Mouse (Mus musculus) intestine, embryonic 14.5 days (tissue): ENCODE results near the gene Rbm12. TPM values are rescaled to one million over a fixed set of nuclear protein-coding genes. Genes with fewer than 3 reads are reported as not detected.

Experiments used
- ATAC-seq: fragments of 200-750 bp; cut with Nextera tagmentation; replicated peaks from 2 replicates; pipeline ENCODE4 v1.8.0; 2017; ENCODE audit warnings: low read depth, moderate number of reproducible peaks, moderate TSS enrichment, moderate library complexity; ENCODE audit not compliant: low FRiP score, low TSS enrichment
- DNase-seq: peaks from one replicate; pipeline ENCODE4 v3.0.0-alpha.2; 2018; ENCODE audit warnings: low spot score
- H3K27ac ChIP-seq: fragments of 300-500 bp; sonication (generic); 2 replicates; pipeline ENCODE4 v1.5.1; 2014; ENCODE audit warnings: low read depth, mild to moderate bottlenecking, control low read depth
- H3K27me3 ChIP-seq: fragments of 300-500 bp; sonication (generic); replicated peaks from 2 replicates; pipeline ENCODE4 v1.6.1; 2014; ENCODE audit warnings: low read length, control low read depth; ENCODE audit not compliant: control insufficient read depth, insufficient read depth
- H3K36me3 ChIP-seq: fragments of 300-500 bp; sonication (generic); 2 replicates; pipeline ENCODE4 v1.6.1; 2014; ENCODE audit warnings: low read length, control low read depth; ENCODE audit not compliant: control insufficient read depth, insufficient read depth
- H3K4me1 ChIP-seq: fragments of 300-500 bp; sonication (generic); replicated peaks from 2 replicates; pipeline ENCODE4 v1.6.1; 2014; ENCODE audit warnings: low read length, control low read depth, mixed read lengths; ENCODE audit not compliant: control insufficient read depth, insufficient read depth
- H3K4me2 ChIP-seq: fragments of 300-500 bp; sonication (generic); 2 replicates; pipeline ENCODE4 v1.6.1; 2014; ENCODE audit warnings: low read length
- H3K4me3 ChIP-seq: fragments of 300-500 bp; sonication (generic); 2 replicates; pipeline ENCODE4 v1.5.1; 2014; ENCODE audit warnings: low read depth, low read length, control low read depth, mixed read lengths
- H3K9ac ChIP-seq: fragments of 300-500 bp; sonication (generic); 2 replicates; pipeline ENCODE4 v1.6.1; 2014; ENCODE audit warnings: mild to moderate bottlenecking, low read length
- H3K9me3 ChIP-seq: fragments of 300-500 bp; sonication (generic); 2 replicates; pipeline ENCODE4 v1.6.1; 2016; ENCODE audit warnings: low read length, control low read depth; ENCODE audit not compliant: control insufficient read depth
- WGBS: fragments of 180-500 bp; shearing (Covaris S2); extraction: QIAGEN DNeasy Blood & Tissue Kit; methylation state at CpG from one replicate; pipeline ENCODE4 v1.1.7; 2014; 5-methylcytosine and 5-hydroxymethylcytosine counted together
- polyA plus RNA-seq: library from polyadenylated mRNA; unstranded; fragments of >200 nt; fragmentation: Nextera tagmentation; extraction: Ambion mirVana; gene quantifications from 2 replicates; pipeline ENCODE4 v1.2.1, GENCODE M21; 2014

Rbm12 gene
- polyA plus RNA-seq, 1 experiment from 2014 or later, result 31.6 TPM

DNA sequence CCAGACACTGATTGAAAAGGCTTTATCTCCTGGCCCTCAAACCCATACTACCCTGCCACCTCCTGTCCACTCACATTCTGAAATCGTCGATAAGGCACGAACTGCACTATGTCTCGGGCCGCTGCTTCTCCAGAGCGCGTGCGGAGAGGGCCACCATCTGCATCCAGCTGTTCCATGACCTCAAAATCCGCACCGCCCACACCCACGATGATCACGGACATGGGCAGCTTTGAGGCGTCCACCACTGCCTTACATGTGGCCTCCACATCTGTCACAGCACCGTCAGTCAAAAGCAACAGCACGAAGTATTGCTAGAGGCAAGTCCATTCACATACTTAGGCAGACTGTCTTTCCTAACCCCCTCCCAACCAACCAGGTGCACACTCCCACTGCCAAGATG, 38.1 kb downstream of the Rbm12 start:
- Histone ChIP-seq H3K27me3 (no peaks in the 10 kb centered on the region), H3K36me3 (peaks cover 97% of the 10 kb centered on the region), H3K27ac (no peak overlapping the region), H3K4me3 (no peak overlapping the region), H3K9ac (no peak overlapping the region), H3K4me2 (no peak overlapping the region), H3K9me3 (no peaks in the 10 kb centered on the region), H3K4me1 (no peaks in the 10 kb centered on the region)
- ATAC-seq (no peak), DNase-seq (no peak)
- WGBS, result 89% methylated on average over 15 of the region's 15 CpGs

DNA sequence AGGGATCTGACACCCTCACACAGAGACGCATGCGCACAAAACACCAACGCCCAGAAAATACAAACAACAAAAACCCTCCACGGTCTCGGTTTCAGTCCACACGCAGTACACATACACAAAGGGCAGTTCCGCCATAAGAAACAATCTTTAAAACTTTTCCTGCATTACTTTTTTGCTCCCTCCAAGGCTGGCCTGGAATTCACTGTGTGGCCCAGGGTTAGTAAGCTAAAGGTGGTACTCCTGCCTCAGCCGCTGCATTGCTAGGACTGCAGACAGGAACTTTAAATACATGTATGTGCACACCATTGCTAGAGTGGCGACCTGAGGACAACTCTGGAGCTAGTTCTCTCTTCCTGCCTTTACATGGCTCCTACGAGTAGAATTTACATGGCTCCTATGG, 40.5 kb downstream of the Rbm12 start:
- WGBS, result 95% methylated on average over 10 of the region's 10 CpGs
- Histone ChIP-seq H3K27me3 (no peaks in the 10 kb centered on the region), H3K4me3 (no peak overlapping the region), H3K27ac (no peak overlapping the region), H3K36me3 (peaks cover 79% of the 10 kb centered on the region), H3K4me2 (no peak overlapping the region), H3K9ac (no peak overlapping the region), H3K4me1 (0 out of 2 replicates have a peak, but pooled peaks cover 2% of the 10 kb centered on the region), H3K9me3 (no peaks in the 10 kb centered on the region)
- DNase-seq, result no peak
- no peak for ATAC-seq

DNA sequence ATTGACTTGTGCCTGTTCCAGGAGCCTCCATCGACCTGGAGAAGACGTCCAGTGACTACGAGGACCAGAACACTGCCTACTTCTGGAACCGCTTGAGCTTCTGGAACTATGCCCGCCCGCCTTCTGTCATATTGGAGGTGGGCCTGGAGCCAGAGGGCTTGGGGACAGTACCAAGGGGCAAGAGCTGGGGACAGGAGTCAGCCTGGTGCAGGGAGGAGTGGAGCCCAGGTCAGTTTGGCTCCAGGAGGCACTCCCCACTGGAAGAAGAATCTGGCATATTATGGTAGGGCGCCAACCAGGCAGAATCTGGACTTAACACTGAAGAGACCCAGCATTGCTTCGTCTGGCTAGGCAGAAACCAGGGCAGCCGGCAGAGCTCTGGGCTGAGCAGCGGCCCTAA, 43.9 kb downstream of the Rbm12 start:
- H3K4me1 ChIP-seq, result 0 out of 2 replicates have a peak, but pooled peaks cover 3% of the 10 kb centered on the region
- ATAC-seq, result no peak
- no peaks in the 10 kb centered on the region for H3K9me3 ChIP-seq
- H3K4me3 ChIP-seq, result no peak overlapping the region
- H3K9ac ChIP-seq, result no peak overlapping the region
- DNase-seq, result no peak
- H3K27me3 ChIP-seq, result no peaks in the 10 kb centered on the region
- WGBS, result 90% methylated on average over 10 of the region's 10 CpGs
- H3K4me2 ChIP-seq, result no peak overlapping the region
- H3K36me3 ChIP-seq, result peaks cover 46% of the 10 kb centered on the region
- no peak overlapping the region for H3K27ac ChIP-seq

DNA sequence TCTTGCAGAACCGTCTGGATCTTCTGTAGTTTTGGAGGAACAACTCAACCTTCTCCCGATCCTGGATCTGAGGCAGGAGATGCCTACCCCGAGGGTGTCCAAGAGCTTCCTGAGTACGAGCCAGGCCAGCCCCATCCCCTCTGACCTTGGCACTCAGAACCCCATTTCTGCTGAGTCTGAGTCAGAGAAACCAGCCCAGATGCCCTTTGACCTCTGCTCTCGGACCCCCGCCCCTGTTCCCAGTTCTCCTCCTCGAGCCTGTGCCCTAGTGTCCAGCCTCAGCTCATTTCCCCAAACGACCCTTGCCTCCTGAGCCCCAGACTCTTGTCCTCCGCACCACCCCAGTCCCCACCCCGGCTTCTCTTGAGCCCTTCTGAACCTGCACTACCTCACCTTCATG, 45.7 kb downstream of the Rbm12 start:
- Histone ChIP-seq H3K27me3 (no peaks in the 10 kb centered on the region), H3K4me1 (0 out of 2 replicates have a peak, but pooled peaks cover 3% of the 10 kb centered on the region), H3K9me3 (no peaks in the 10 kb centered on the region), H3K4me2 (peak overlapping the region; percentile 81), H3K36me3 (peaks cover 29% of the 10 kb centered on the region), H3K9ac (no peak overlapping the region), H3K27ac (no peak overlapping the region), H3K4me3 (peak overlapping the region; percentile 74)
- ATAC-seq, result peak; percentile 16; the same call in 1 of the 2 replicates
- DNase-seq, result no peak
- 31% methylated on average over 10 of the region's 10 CpGs for WGBS

GRCm38 (mm10) chr2:156065099-156066041, 46.4 kb downstream of the Rbm12 start, which contains the start of gene Spag4:
Gene Spag4 (plus strand): TSS chr2:156065175.
- peak; percentile 82 for ATAC-seq
- peak; percentile 91 for DNase-seq
- Histone ChIP-seq H3K4me3 (peak within 1 kb of the TSS; percentile 74), H3K9me3 (no peaks in the 10 kb centered on the region), H3K27ac (peak within 1 kb of the TSS; percentile 89), H3K27me3 (no peaks in the 10 kb centered on the region), H3K36me3 (peaks cover 21% of the 10 kb centered on the region), H3K9ac (peak within 1 kb of the TSS; percentile 82), H3K4me1 (0 out of 2 replicates have a peak, but pooled peaks cover 3% of the 10 kb centered on the region), H3K4me2 (peak within 1 kb of the TSS; percentile 81)
- 1% methylated on average over 79 of the region's 81 CpGs for WGBS

GRCm38 (mm10) chr2:156052816-156053215, 59.0 kb downstream of the Rbm12 start, which contains the start of gene Fer1l4:
Gene Fer1l4 (minus strand): TSS chr2:156052947.
- 75% methylated on average over 9 of the region's 9 CpGs for WGBS
- Histone ChIP-seq H3K4me1 (no peaks in the 10 kb centered on the region), H3K9me3 (no peaks in the 10 kb centered on the region), H3K9ac (no peak within 1 kb of the TSS), H3K36me3 (no peaks in the 10 kb centered on the region), H3K27ac (no peak within 1 kb of the TSS), H3K4me3 (no peak within 1 kb of the TSS), H3K27me3 (no peaks in the 10 kb centered on the region), H3K4me2 (no peak within 1 kb of the TSS)
- no peak for ATAC-seq
- DNase-seq, result no peak

- WGBS, result 4% methylated on average over 19 of the region's 19 CpGs
- ATAC-seq, result no peak
- H3K4me1 ChIP-seq, result 0 out of 2 replicates have a peak, but pooled peaks cover 3% of the 10 kb centered on the region
Observed at GRCm38 (mm10) chr2:156047929-156048328, 63.8 kb downstream of the Rbm12 start.

GRCm38 (mm10) chr2:156042903-156043302, 68.9 kb downstream of the Rbm12 start:
- H3K4me1 ChIP-seq, result 0 out of 2 replicates have a peak, but pooled peaks cover 3% of the 10 kb centered on the region

More at GRCm38 (mm10) chr2:156047929-156048328, 63.8 kb downstream of the Rbm12 start:
- H3K27ac ChIP-seq, result no peak overlapping the region
- no peaks in the 10 kb centered on the region for H3K9me3 ChIP-seq
- H3K4me2 ChIP-seq, result peak overlapping the region; percentile 38
- no peak overlapping the region for H3K9ac ChIP-seq
- no peaks in the 10 kb centered on the region for H3K27me3 ChIP-seq
- H3K4me3 ChIP-seq, result peak overlapping the region; percentile 11; the same call in 1 of the 2 replicates
- DNase-seq, result no peak
- H3K36me3 ChIP-seq, result no peaks in the 10 kb centered on the region

More at GRCm38 (mm10) chr2:156042903-156043302, 68.9 kb downstream of the Rbm12 start:
- no peak for DNase-seq
- H3K27me3 ChIP-seq, result no peaks in the 10 kb centered on the region
- WGBS, result 87% methylated on average over 8 of the region's 8 CpGs
- H3K36me3 ChIP-seq, result no peaks in the 10 kb centered on the region
- H3K9me3 ChIP-seq, result no peaks in the 10 kb centered on the region
- no peak overlapping the region for H3K4me3 ChIP-seq
- H3K27ac ChIP-seq, result no peak overlapping the region
- H3K4me2 ChIP-seq, result no peak overlapping the region
- no peak for ATAC-seq
- no peak overlapping the region for H3K9ac ChIP-seq
